In genomic region chr9:44707749-44708428, GRCm38 (mm10) we compare ENCODE assay signal across 9 mouse cellular contexts. TPM values are rescaled to one million over a fixed set of nuclear protein-coding genes. Genes with fewer than 3 reads are reported as not detected.
A peak's percentile ranks its signal among the peaks of the same experiment; 100 is the strongest.
DNase-seq lines count a peak whose midpoint lies in the region; ATAC-seq and TF ChIP-seq lines count a peak whose summit lies in the region.
"Had no signal": no experiment of that assay in that cellular context is flagged by ENCODE, and none has a peak within 500 bp of the region (broad histone marks: within the 10 kb centered on the region; RNA-seq: fewer than 3 reads in every experiment).

No protein-coding gene starts in this region.

- 29% methylated on average over 28 of the region's 28 CpGs for WGBS in heart, embryonic 14.5 days
- 30% methylated on average over 28 of the region's 28 CpGs for WGBS in heart, embryonic 16.5 days
- WGBS in liver, postnatal 0 days (ENCODE audit: insufficient replicate concordance): 42% methylated on average over 28 of the region's 28 CpGs

- no peak for TF ChIP-seq CTCF in liver, postnatal 0 days (IDR thresholded peaks at IDR 0.05; ENCODE audit: low read depth)

- no peaks in the 10 kb centered on the region for H3K27me3 ChIP-seq in heart, embryonic 14.5 days (ENCODE audit: control insufficient read depth, insufficient read depth, low read length)
- no peaks in the 10 kb centered on the region for H3K27me3 ChIP-seq in heart, embryonic 16.5 days (ENCODE audit: control insufficient read depth, insufficient read depth, low read length)
- H3K27me3 ChIP-seq in liver, postnatal 0 days (ENCODE audit: insufficient read depth, low read length): no peaks in the 10 kb centered on the region

- H3K9me3 ChIP-seq in heart, embryonic 14.5 days (ENCODE audit: control insufficient read depth, low read length): no peaks in the 10 kb centered on the region
- H3K9me3 ChIP-seq in heart, embryonic 16.5 days (replicated peaks; ENCODE audit: control insufficient read depth, low read length): no peaks in the 10 kb centered on the region
- H3K9me3 ChIP-seq in liver, postnatal 0 days (ENCODE audit: low read length): no peaks in the 10 kb centered on the region

- peaks cover 78% of the 10 kb centered on the region for H3K36me3 ChIP-seq in heart, embryonic 14.5 days (ENCODE audit: control insufficient read depth, insufficient read depth, low read length)
- H3K36me3 ChIP-seq in heart, embryonic 16.5 days (ENCODE audit: control insufficient read depth, insufficient read depth): peaks cover 7% of the 10 kb centered on the region
- 0 out of 2 replicates have a peak, but pooled peaks cover 3% of the 10 kb centered on the region for H3K36me3 ChIP-seq in liver, postnatal 0 days (replicated peaks; ENCODE audit: insufficient read depth, low read length)

- peak overlapping the region in 1 of 2 experiments; percentile 48; a peak in 1 of 4 replicates for H3K27ac ChIP-seq in heart, embryonic 14.5 days (replicated peaks in 1 of 2; ENCODE audit: control insufficient read depth in 1 of 2, insufficient read depth in 1 of 2, low read depth in 2 of 2, low read length in 2 of 2)
- H3K27ac ChIP-seq in heart, embryonic 16.5 days (ENCODE audit: low read length): peak overlapping the region; percentile 32; the same call in 1 of the 2 replicates
- H3K27ac ChIP-seq in liver, postnatal 0 days (ENCODE audit: low read depth): no peak overlapping the region

- peaks cover 14 to 18% of the 10 kb centered on the region in 2 experiments for H3K4me1 ChIP-seq in heart, embryonic 14.5 days (ENCODE audit: control insufficient read depth in 2 of 2, insufficient read depth in 2 of 2, low read length in 2 of 2)
- peaks cover 14% of the 10 kb centered on the region for H3K4me1 ChIP-seq in heart, embryonic 16.5 days (ENCODE audit: control insufficient read depth, insufficient read depth, low read length)
- peaks cover 10% of the 10 kb centered on the region for H3K4me1 ChIP-seq in liver, postnatal 0 days (ENCODE audit: insufficient read depth)

- intact Hi-C loops in heart, postnatal 10 days (cut with DNase I): loop anchor here (5.0 kb wide), 1 partner anchor 39 kb away; no protein-coding TSS in a partner anchor

- no peak for DNase-seq in heart, postnatal 10 days
- peak; percentile 25 for DNase-seq in ZHBTc4 (ENCODE audit: low read depth, low spot score)
- DNase-seq in liver, postnatal 0 days: no peak
- no peak for DNase-seq in spleen, postnatal 36 days (ENCODE audit: low spot score in 2 of 2)
- no peak for DNase-seq in urinary bladder, postnatal 10 days (ENCODE audit: low spot score)
- no peak for DNase-seq in adrenal gland, postnatal 36 days

- no peak for TF ChIP-seq EP300 in liver, postnatal 0 days (IDR thresholded peaks at IDR 0.05; ENCODE audit: low read depth)

- peak overlapping the region; percentile 69 for H3K9ac ChIP-seq in heart, embryonic 14.5 days (ENCODE audit: low read length)
- H3K9ac ChIP-seq in heart, embryonic 16.5 days (ENCODE audit: low read length): peak overlapping the region; percentile 72
- peak overlapping the region; percentile 52 for H3K9ac ChIP-seq in liver, postnatal 0 days (replicated peaks)

- H3K4me3 ChIP-seq in heart, embryonic 14.5 days (ENCODE audit: control insufficient read depth in 1 of 2, insufficient read depth in 1 of 2, low read depth in 1 of 2, low read length in 2 of 2): peak overlapping the region; percentile 50 to 54
- H3K4me3 ChIP-seq in heart, embryonic 16.5 days (ENCODE audit: low read length): peak overlapping the region; percentile 55
- peak overlapping the region; percentile 42 for H3K4me3 ChIP-seq in liver, postnatal 0 days (ENCODE audit: low read depth, low read length)

- H3K4me2 ChIP-seq in heart, embryonic 14.5 days (ENCODE audit: low read length): peak overlapping the region; percentile 82
- peak overlapping the region; percentile 77 for H3K4me2 ChIP-seq in heart, embryonic 16.5 days (ENCODE audit: low read depth, low read length)
- peak overlapping the region; percentile 76 for H3K4me2 ChIP-seq in liver, postnatal 0 days (ENCODE audit: low read depth, low read length)

- no peak for ATAC-seq in heart, embryonic 14.5 days (ENCODE audit: insufficient number of reproducible peaks, insufficient read depth, low FRiP score, low read depth)
- ATAC-seq in heart, embryonic 16.5 days (replicated peaks; ENCODE audit: extremely low read depth, insufficient read depth, low FRiP score): peak; percentile 10; the same call in 1 of the 2 replicates
- ATAC-seq in liver, postnatal 0 days: peak; percentile 14; the same call in 1 of the 2 replicates

RNA-seq across cellular contexts. Expression of gene Phldb1, which starts 27.1 kb away (rescaled TPM):
- 23.2 and 25.4 TPM in 2 replicates for polyA plus RNA-seq in heart, embryonic 14.5 days (2014; fragmentation: Nextera tagmentation; extraction: Ambion mirVana)
- total RNA-seq in heart, postnatal 10 days (2021): 100 to 1,000 TPM; 127 to 130 TPM
- 25.9 and 30.4 TPM in 2 replicates for polyA plus RNA-seq in heart, embryonic 16.5 days (2015; fragmentation: Nextera tagmentation; extraction: Ambion mirVana)
- polyA plus RNA-seq in liver, postnatal 0 days (2015; fragmentation: Nextera tagmentation; extraction: Ambion mirVana): 1.5 and 2.2 TPM in 2 replicates
- total RNA-seq in adrenal gland, postnatal 36 days (2021): 10 to 100 TPM; 41.2 to 48.9 TPM

RNA-seq across cellular contexts. Expression of gene Treh, which starts 34.9 kb away (rescaled TPM):
- not detected in 2 replicates for polyA plus RNA-seq in heart, embryonic 14.5 days (2014; fragmentation: Nextera tagmentation; extraction: Ambion mirVana)
- total RNA-seq in heart, postnatal 10 days (2021): not detected
- 0.07 TPM in 1 of 2 replicates, not detected in the other for polyA plus RNA-seq in heart, embryonic 16.5 days (2015; fragmentation: Nextera tagmentation; extraction: Ambion mirVana)
- 0.94 and 1.4 TPM in 2 replicates for polyA plus RNA-seq in liver, postnatal 0 days (2015; fragmentation: Nextera tagmentation; extraction: Ambion mirVana)
- not detected for total RNA-seq in adrenal gland, postnatal 36 days (2021)
- total RNA-seq: MEL had no signal

RNA-seq across cellular contexts. Expression of gene Arcn1, which starts 59.8 kb away (rescaled TPM):
- polyA plus RNA-seq in heart, embryonic 14.5 days (2014; fragmentation: Nextera tagmentation; extraction: Ambion mirVana): 126 and 131 TPM in 2 replicates
- total RNA-seq in heart, postnatal 10 days (2021): 100 to 1,000 TPM; 103 to 114 TPM
- 120 and 132 TPM in 2 replicates for polyA plus RNA-seq in heart, embryonic 16.5 days (2015; fragmentation: Nextera tagmentation; extraction: Ambion mirVana)
- 53.5 and 58.4 TPM in 2 replicates for polyA plus RNA-seq in liver, postnatal 0 days (2015; fragmentation: Nextera tagmentation; extraction: Ambion mirVana)
- 100 to 1,000 TPM; 173 to 185 TPM for total RNA-seq in adrenal gland, postnatal 36 days (2021)

RNA-seq across cellular contexts. Expression of gene Ift46, which starts 59.8 kb away (rescaled TPM):
- polyA plus RNA-seq in heart, embryonic 14.5 days (2014; fragmentation: Nextera tagmentation; extraction: Ambion mirVana): 67.7 and 73.8 TPM in 2 replicates
- 10 to 100 TPM; 42.6 to 50.5 TPM for total RNA-seq in heart, postnatal 10 days (2021)
- 56.9 and 65.2 TPM in 2 replicates for polyA plus RNA-seq in heart, embryonic 16.5 days (2015; fragmentation: Nextera tagmentation; extraction: Ambion mirVana)
- polyA plus RNA-seq in liver, postnatal 0 days (2015; fragmentation: Nextera tagmentation; extraction: Ambion mirVana): 23.6 and 24.5 TPM in 2 replicates
- total RNA-seq in adrenal gland, postnatal 36 days (2021): 10 to 100 TPM; 68.9 to 97.6 TPM
